Mouse (Mus musculus) heart, embryonic 16.5 days (tissue): ENCODE measurements around the gene Rgl3. TPM values are rescaled to one million over a fixed set of nuclear protein-coding genes. Genes with fewer than 3 reads are reported as not detected.

Experiments used
- ATAC-seq: fragments of 200-750 bp; cut with Nextera tagmentation; replicated peaks from 2 replicates; pipeline ENCODE4 v1.8.0; 2017; ENCODE audit warnings: moderate number of reproducible peaks; ENCODE audit not compliant: insufficient read depth, low FRiP score; ENCODE audit errors: extremely low read depth
- H3K27ac ChIP-seq: fragments of 300-500 bp; sonication (generic); 2 replicates; pipeline ENCODE4 v1.5.1; 2014; ENCODE audit warnings: mild to moderate bottlenecking, low read length, control low read depth, moderate library complexity
- H3K27me3 ChIP-seq: fragments of 300-500 bp; sonication (generic); 2 replicates; pipeline ENCODE4 v1.6.1; 2014; ENCODE audit warnings: low read length, mixed read lengths; ENCODE audit not compliant: control insufficient read depth, insufficient read depth
- H3K36me3 ChIP-seq: fragments of 300-500 bp; sonication (generic); 2 replicates; pipeline ENCODE4 v1.6.1; 2014; ENCODE audit not compliant: control insufficient read depth, insufficient read depth
- H3K4me1 ChIP-seq: fragments of 300-500 bp; sonication (generic); 2 replicates; pipeline ENCODE4 v1.6.1; 2014; ENCODE audit warnings: low read length, mixed read lengths; ENCODE audit not compliant: control insufficient read depth, insufficient read depth
- H3K4me2 ChIP-seq: fragments of 300-500 bp; sonication (generic); 2 replicates; pipeline ENCODE4 v1.6.1; 2014; ENCODE audit warnings: low read depth, mild to moderate bottlenecking, control low read depth, low read length
- H3K4me3 ChIP-seq: fragments of 300-500 bp; sonication (generic); 2 replicates; pipeline ENCODE4 v1.5.1; 2014; ENCODE audit warnings: mild to moderate bottlenecking, control low read depth, low read length
- H3K9ac ChIP-seq: fragments of 300-500 bp; sonication (generic); 2 replicates; pipeline ENCODE4 v1.6.1; 2014; ENCODE audit warnings: low read length, control low read depth
- H3K9me3 ChIP-seq: fragments of 300-500 bp; sonication (generic); replicated peaks from 2 replicates; pipeline ENCODE4 v1.6.1; 2016; ENCODE audit warnings: low read length; ENCODE audit not compliant: control insufficient read depth
- WGBS: fragments of 180-500 bp; shearing (Covaris S2); extraction: QIAGEN DNeasy Blood & Tissue Kit; methylation state at CpG from one replicate; pipeline ENCODE4 v1.1.7; 2014; 5-methylcytosine and 5-hydroxymethylcytosine counted together
- polyA plus RNA-seq: library from polyadenylated mRNA; unstranded; fragments of >200 nt; fragmentation: Nextera tagmentation; extraction: Ambion mirVana; gene quantifications from 2 replicates; pipeline ENCODE4 v1.2.1, GENCODE M21; 2015

Gene Rgl3
- polyA plus RNA-seq, 1 experiment from 2014 or later, result 2.6 TPM

DNA sequence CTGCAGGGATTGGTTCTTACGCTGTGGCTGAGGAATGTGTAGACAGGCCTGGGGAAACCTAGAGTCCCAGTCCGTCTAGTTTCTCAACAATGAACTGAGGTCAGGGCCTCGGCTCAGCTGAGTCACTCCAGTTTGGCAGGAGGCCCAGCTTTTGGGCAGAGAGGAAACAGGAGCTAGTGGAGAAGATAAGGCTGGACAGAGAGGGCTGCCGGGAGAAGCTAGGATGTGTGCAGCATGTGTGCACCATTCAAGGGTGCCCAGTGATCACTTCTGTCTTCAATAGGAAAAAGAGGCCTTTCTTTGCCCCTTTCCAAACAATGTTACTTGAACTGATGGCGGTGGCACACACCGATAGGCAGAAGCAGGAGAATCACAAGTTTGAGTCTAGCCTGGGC lies 65.2 kb downstream of the Rgl3 start:
- Histone ChIP-seq H3K4me2 (no peak overlapping the region), H3K27me3 (no peaks in the 10 kb centered on the region), H3K36me3 (no peaks in the 10 kb centered on the region), H3K4me3 (no peak overlapping the region), H3K4me1 (peaks cover 24% of the 10 kb centered on the region), H3K9ac (no peak overlapping the region), H3K9me3 (no peaks in the 10 kb centered on the region), H3K27ac (peak overlapping the region; percentile 88)
- peak; percentile 87 for ATAC-seq
- WGBS, result 21% methylated on average over 6 of the region's 6 CpGs

DNA sequence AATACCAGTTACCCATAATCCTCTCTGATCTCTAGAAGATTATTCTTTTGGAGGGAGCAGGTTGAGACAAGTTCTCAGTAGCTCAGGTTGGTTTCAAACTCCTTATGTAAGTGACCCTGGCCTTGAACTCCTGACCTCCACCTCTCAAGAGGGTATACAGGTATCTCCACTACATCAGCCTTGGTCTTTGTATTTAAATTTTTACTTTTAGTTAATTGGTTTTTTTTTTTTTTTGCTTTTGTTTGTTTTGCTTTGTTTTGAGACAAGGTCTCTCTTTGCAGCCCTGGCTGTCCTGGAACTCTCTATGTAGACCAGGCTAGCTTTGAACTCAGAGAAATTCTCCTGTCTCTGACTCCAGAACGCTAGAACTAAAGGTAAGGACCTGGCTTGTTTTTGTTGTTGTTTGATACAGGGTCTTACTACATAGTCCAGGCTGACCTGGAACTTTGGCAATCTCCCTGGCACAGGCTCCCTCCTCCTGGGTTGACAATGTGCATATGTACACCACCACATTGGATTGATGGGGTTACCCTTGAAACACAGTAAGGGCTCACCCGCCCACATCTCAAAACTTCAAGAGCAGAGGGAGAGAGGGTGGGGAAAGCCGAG lies 65.7 kb downstream of the Rgl3 start:
- Histone ChIP-seq H3K4me2 (no peak overlapping the region), H3K27me3 (no peaks in the 10 kb centered on the region), H3K4me1 (peaks cover 25% of the 10 kb centered on the region), H3K9ac (no peak overlapping the region), H3K27ac (peak overlapping the region; percentile 88), H3K36me3 (no peaks in the 10 kb centered on the region), H3K4me3 (no peak overlapping the region), H3K9me3 (no peaks in the 10 kb centered on the region)
- no peak for ATAC-seq
- 23% methylated on average over 3 of the region's 3 CpGs for WGBS

- no peak overlapping the region for H3K9ac ChIP-seq
- no peaks in the 10 kb centered on the region for H3K36me3 ChIP-seq
- H3K9me3 ChIP-seq, result no peaks in the 10 kb centered on the region
- ATAC-seq, result no peak
- peaks cover 29% of the 10 kb centered on the region for H3K4me1 ChIP-seq
- H3K4me3 ChIP-seq, result no peak overlapping the region
- 87% methylated on average over 4 of the region's 4 CpGs for WGBS
- H3K27ac ChIP-seq, result peak overlapping the region; percentile 88
- H3K4me2 ChIP-seq, result no peak overlapping the region
- H3K27me3 ChIP-seq, result no peaks in the 10 kb centered on the region
These were observed 66.2 kb downstream of the Rgl3 start for GRCm38 (mm10) chr9:21923036-21923435.

Other genes with a start within 250 kb of the Rgl3 start
- 91.4 and 93.2 TPM in 2 replicates for gene Spc24, start 229.1 kb downstream of the Rgl3 start, polyA plus RNA-seq
- gene Kank2, start 190.7 kb downstream of the Rgl3 start, polyA plus RNA-seq, result 16.6 and 21.8 TPM in 2 replicates
- 1.7 and 2.4 TPM in 2 replicates for gene Angptl8, start 153.9 kb downstream of the Rgl3 start, polyA plus RNA-seq
- gene Dock6, start 136.8 kb downstream of the Rgl3 start, polyA plus RNA-seq, result 45.2 and 46.2 TPM in 2 replicates
- gene Rab3d, start 71.3 kb downstream of the Rgl3 start, polyA plus RNA-seq, result 10.8 and 11.4 TPM in 2 replicates
- gene Ccdc159, start 62.0 kb downstream of the Rgl3 start, polyA plus RNA-seq, result 2.3 and 2.7 TPM in 2 replicates
- 39.1 and 45.3 TPM in 2 replicates for gene Tmem205, start 61.9 kb downstream of the Rgl3 start, polyA plus RNA-seq
- gene Plppr2, start 52.4 kb downstream of the Rgl3 start, polyA plus RNA-seq, result 3.2 and 4.3 TPM in 2 replicates
- 4.4 and 4.9 TPM in 2 replicates for gene Swsap1, start 33.7 kb downstream of the Rgl3 start, polyA plus RNA-seq
- 3.6 TPM in 2 replicates for gene Epor, start 25.9 kb downstream of the Rgl3 start, polyA plus RNA-seq
- gene Ccdc151, start 13.2 kb upstream of the Rgl3 start, polyA plus RNA-seq, result 0.45 and 1.1 TPM in 2 replicates
- gene Prkcsh, start 13.4 kb upstream of the Rgl3 start, polyA plus RNA-seq, result 72.7 and 76.8 TPM in 2 replicates
- 0.21 and 0.29 TPM in 2 replicates for gene Elavl3, start 62.6 kb upstream of the Rgl3 start, polyA plus RNA-seq
- not detected in 2 replicates for gene Gm49318, start 81.8 kb upstream of the Rgl3 start, polyA plus RNA-seq
- 10.4 and 10.7 TPM in 2 replicates for gene Zfp653, start 81.9 kb upstream of the Rgl3 start, polyA plus RNA-seq
- 68.8 and 73.1 TPM in 2 replicates for gene Ecsit, start 96.0 kb upstream of the Rgl3 start, polyA plus RNA-seq
- 140 and 164 TPM in 2 replicates for gene Cnn1, start 109.8 kb upstream of the Rgl3 start, polyA plus RNA-seq
- 111 and 117 TPM in 2 replicates for gene Elof1, start 127.7 kb upstream of the Rgl3 start, polyA plus RNA-seq
- gene Acp5, start 146.3 kb upstream of the Rgl3 start, polyA plus RNA-seq, result 5.5 and 8.7 TPM in 2 replicates
- gene Pigyl, start 167.4 kb upstream of the Rgl3 start, polyA plus RNA-seq, result 49.0 and 49.8 TPM in 2 replicates
- 0.22 and 0.26 TPM in 2 replicates for gene Zfp872, start 198.6 kb upstream of the Rgl3 start, polyA plus RNA-seq
- gene Zfp809, start 236.3 kb upstream of the Rgl3 start, polyA plus RNA-seq, result 21.7 and 22.0 TPM in 2 replicates